Mouse (Mus musculus) ES-E14 (cell line): ENCODE results near the gene Pik3c2g.

Source experiments
- CHD2 ChIP-seq: IDR thresholded peaks from 2 replicates; pipeline ENCODE4 v1.6.1; 2014; ENCODE audit warnings: mild to moderate bottlenecking, low read depth, low read length, inconsistent platforms
- MAFK ChIP-seq: IDR thresholded peaks from 2 replicates; pipeline ENCODE4 v1.6.1; 2014; ENCODE audit warnings: mild to moderate bottlenecking, low read depth, low read length, inconsistent platforms; ENCODE audit not compliant: insufficient read depth
- ZC3H11A ChIP-seq: IDR thresholded peaks from 2 replicates; pipeline ENCODE4 v1.6.1; 2012; ENCODE audit warnings: low read depth, mild to moderate bottlenecking, inconsistent platforms, low read length, borderline replicate concordance

DNA sequence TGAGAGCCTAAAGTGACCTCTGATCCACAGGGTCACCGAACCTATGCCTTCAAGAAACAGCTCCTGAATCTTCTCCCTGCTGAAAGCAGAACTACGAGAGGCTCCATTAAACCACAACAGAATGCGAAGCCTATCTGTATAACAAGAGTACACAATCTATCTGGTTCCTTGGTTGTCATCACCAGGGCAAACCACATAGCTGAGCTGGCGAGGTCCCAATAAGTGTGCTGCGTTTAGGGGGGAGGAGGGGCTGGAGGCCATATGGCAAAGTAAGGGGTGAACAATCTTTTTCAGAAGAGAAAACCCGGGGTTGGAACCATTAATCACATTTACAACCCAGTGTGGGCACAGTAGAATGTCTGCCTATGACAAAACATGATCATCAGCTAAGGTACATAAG, 251.2 kb downstream of the Pik3c2g start:
- no peak for TF ChIP-seq MAFK
- TF ChIP-seq ZC3H11A: no peak
- no peak for TF ChIP-seq CHD2
